Mouse (Mus musculus) right cerebral cortex, postnatal 10 days (tissue): ENCODE data around the gene Olfr1491.

Experiments
- DNase-seq, 2 experiments: peaks; one replicate each; pipeline ENCODE4 v3.0.0; 2021; ENCODE audit warnings: low spot score in 2 of 2

The Olfr1491 gene

DNA sequence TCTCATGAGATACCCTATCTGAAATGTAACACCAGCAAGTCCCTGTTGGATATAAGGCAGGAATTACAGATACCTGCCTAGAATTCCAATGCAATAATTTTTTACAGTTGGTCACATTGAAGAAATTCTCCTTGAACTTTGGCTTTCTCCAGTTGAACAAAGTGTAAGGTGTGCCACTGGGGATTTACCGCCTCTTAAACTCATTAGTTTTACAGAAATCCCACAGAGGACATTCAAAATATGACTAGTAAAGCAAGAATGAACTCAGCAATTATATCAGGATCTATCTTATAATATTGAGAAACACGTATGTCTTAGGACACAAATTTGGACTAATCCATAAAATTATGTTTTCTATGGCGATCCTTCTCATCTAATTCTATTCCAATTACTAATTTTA is at the start of gene Olfr1491:
TSS of gene Olfr1491 (plus strand) at position 301 of the 400 bp plus-strand sequence.
- no peak for DNase-seq

DNA sequence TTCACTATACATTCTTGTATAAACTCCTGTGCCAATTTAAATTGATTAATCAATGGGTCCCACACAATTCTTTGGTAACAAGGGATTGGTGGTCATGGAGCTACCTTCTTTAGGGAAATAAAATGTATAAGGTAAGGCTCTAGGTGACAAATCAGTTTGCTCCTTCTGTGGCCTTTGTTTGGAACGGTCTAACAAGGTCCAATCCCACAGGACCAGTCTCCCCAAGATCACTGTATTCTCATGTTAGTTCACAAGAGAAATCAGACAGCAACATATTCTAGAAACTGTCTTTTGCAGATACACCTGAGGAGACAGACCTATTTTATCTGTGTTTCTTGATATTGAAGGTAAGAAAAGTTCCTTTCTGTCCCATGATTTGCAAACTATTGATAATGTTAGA is 46.3 kb upstream of the Olfr1491 start, which contains the start of gene Olfr1490:
TSS of gene Olfr1490 (plus strand) at position 301 of the 400 bp plus-strand sequence.
- no peak for DNase-seq

DNA sequence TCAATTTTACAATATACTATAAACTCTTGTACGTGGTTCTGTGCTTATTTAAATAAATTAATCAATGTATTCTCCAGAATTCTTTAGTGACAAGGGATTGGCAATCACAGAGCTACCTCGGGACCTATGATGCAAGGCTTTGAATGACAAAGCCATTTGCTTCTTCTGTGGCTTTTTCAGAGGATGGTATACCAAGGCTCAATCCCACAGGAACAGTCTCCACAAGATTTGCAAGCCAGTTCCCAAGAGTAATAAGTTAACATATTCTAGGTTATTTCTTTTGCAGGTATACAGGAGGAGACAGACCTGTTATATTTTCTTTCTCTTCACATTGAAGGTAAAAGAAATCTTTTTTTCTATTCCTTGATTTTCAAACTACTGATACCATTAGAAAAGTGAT is 25.9 kb downstream of the Olfr1491 start, which contains the start of gene Olfr1493-ps1:
TSS of gene Olfr1493-ps1 (plus strand) at position 301 of the 400 bp plus-strand sequence.
- DNase-seq, result no peak

DNA sequence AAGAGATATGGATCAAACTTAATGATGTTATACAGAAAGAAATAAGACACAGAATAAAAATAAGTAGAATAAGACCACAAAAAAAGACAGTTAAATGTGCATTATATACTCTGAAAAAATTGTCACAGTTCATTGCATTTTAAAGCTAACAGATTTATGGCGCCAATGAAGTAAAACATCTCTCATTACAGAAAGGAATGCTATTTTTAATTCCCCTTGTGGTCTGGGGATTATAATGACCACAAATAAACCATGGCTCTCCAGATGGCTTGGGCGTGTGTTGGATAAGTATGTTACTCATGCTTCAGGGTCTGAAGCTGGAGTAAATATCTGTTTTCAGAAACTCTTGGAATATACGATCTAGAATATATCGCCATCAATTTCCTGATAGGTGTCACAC is 42.4 kb downstream of the Olfr1491 start, which contains the start of gene Olfr1494:
TSS of gene Olfr1494 (plus strand) at position 301 of the 400 bp plus-strand sequence.
- DNase-seq, result no peak

DNA sequence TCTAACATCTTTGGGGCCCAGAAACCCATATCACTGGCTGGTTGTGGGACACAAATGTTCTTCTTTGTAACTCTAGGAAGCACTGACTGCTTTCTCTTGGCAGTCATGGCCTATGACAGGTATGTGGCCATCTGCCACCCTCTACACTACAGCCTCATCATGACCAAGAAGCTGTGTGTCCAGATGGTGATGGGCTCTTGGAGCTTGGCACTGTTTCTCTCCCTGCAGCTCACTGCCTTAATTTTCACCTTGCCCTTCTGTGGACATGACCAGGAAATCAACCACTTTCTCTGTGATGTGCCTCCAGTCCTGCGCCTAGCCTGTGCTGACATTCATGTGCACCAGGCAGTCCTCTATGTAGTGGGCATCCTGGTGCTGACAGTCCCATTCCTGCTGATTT is 52.3 kb downstream of the Olfr1491 start:
- no peak for DNase-seq
